Mouse (Mus musculus) liver, embryonic 16.5 days (tissue): ENCODE measurements around the gene Syp. TPM values are rescaled to one million over a fixed set of nuclear protein-coding genes. Genes with fewer than 3 reads are reported as not detected.

Experiments used
- ATAC-seq: fragments of 200-750 bp; cut with Nextera tagmentation; 2 replicates; pipeline ENCODE4 v1.8.0; 2017; ENCODE audit warnings: low read depth, mild to moderate bottlenecking, moderate number of reproducible peaks, moderate library complexity
- H3K27ac ChIP-seq: fragments of 300-500 bp; sonication (generic); 2 replicates; pipeline ENCODE4 v1.5.1; 2014; ENCODE audit warnings: mild to moderate bottlenecking, low read length
- H3K27me3 ChIP-seq: fragments of 300-500 bp; sonication (generic); 2 replicates; pipeline ENCODE4 v1.6.1; 2014; ENCODE audit warnings: low read depth, low read length, mixed read lengths; ENCODE audit not compliant: control insufficient read depth, insufficient read depth
- H3K36me3 ChIP-seq: fragments of 300-500 bp; sonication (generic); 2 replicates; pipeline ENCODE4 v1.6.1; 2014; ENCODE audit warnings: mild to moderate bottlenecking; ENCODE audit not compliant: control insufficient read depth, insufficient read depth
- H3K4me1 ChIP-seq: fragments of 300-500 bp; sonication (generic); 2 replicates; pipeline ENCODE4 v1.6.1; 2014; ENCODE audit warnings: low read depth, low read length, mixed read lengths; ENCODE audit not compliant: control insufficient read depth
- H3K4me2 ChIP-seq: fragments of 300-500 bp; sonication (generic); 2 replicates; pipeline ENCODE4 v1.6.1; 2014; ENCODE audit warnings: low read depth, low read length, mixed read lengths
- H3K4me3 ChIP-seq: fragments of 300-500 bp; sonication (generic); 2 replicates; pipeline ENCODE4 v1.5.1; 2014; ENCODE audit warnings: low read depth, mild to moderate bottlenecking, low read length
- H3K9ac ChIP-seq: fragments of 300-500 bp; sonication (generic); 2 replicates; pipeline ENCODE4 v1.6.1; 2014; ENCODE audit warnings: low read depth, low read length
- H3K9me3 ChIP-seq: fragments of 300-500 bp; sonication (generic); replicated peaks from 2 replicates; pipeline ENCODE4 v1.6.1; 2016; ENCODE audit warnings: low read length; ENCODE audit not compliant: control insufficient read depth
- WGBS: fragments of 180-500 bp; shearing (Covaris S2); extraction: QIAGEN DNeasy Blood & Tissue Kit; methylation state at CpG from one replicate; pipeline ENCODE4 v1.1.7; 2014; ENCODE audit not compliant: insufficient replicate concordance; 5-methylcytosine and 5-hydroxymethylcytosine counted together
- polyA plus RNA-seq: library from polyadenylated mRNA; unstranded; fragments of >200 nt; fragmentation: Nextera tagmentation; extraction: Ambion mirVana; gene quantifications from 2 replicates; pipeline ENCODE4 v1.2.1, GENCODE M21; 2015

Syp gene
- polyA plus RNA-seq: 0.25 and 0.32 TPM in 2 replicates

GRCm38 (mm10) chrX:7638401-7639091, at the start of gene Syp:
Gene Syp (plus strand): TSS chrX:7638471.
- H3K27ac ChIP-seq: no peak within 1 kb of the TSS
- H3K27me3 ChIP-seq: peaks cover 14% of the 10 kb centered on the region
- H3K4me1 ChIP-seq: peaks cover 7% of the 10 kb centered on the region
- peak within 1 kb of the TSS; percentile 41 for H3K4me3 ChIP-seq
- 16% methylated on average over 41 of the region's 42 CpGs for WGBS
- no peaks in the 10 kb centered on the region for H3K9me3 ChIP-seq
- peak within 1 kb of the TSS; percentile 40; the same call in 1 of the 2 replicates for H3K9ac ChIP-seq
- peak within 1 kb of the TSS; percentile 54 for H3K4me2 ChIP-seq
- H3K36me3 ChIP-seq: no peaks in the 10 kb centered on the region
- ATAC-seq: peak; percentile 90

- Histone ChIP-seq H3K4me1 (no peaks in the 10 kb centered on the region), H3K9ac (no peak overlapping the region), H3K27ac (no peak overlapping the region), H3K4me2 (no peak overlapping the region), H3K4me3 (no peak overlapping the region), H3K27me3 (no peaks in the 10 kb centered on the region), H3K9me3 (no peaks in the 10 kb centered on the region), H3K36me3 (0 out of 2 replicates have a peak, but pooled peaks cover 2% of the 10 kb centered on the region)
- 86% methylated on average over 9 of the region's 9 CpGs for WGBS
- no peak for ATAC-seq
Observed at GRCm38 (mm10) chrX:7595371-7595770, 42.9 kb upstream of the Syp start.

- peaks cover 5% of the 10 kb centered on the region; the same call in 1 of the 2 replicates for H3K27me3 ChIP-seq
- no peak overlapping the region; the same call in 1 of the 2 replicates for H3K9ac ChIP-seq
- no peak for ATAC-seq
- H3K36me3 ChIP-seq: no peaks in the 10 kb centered on the region
- WGBS: 55% methylated on average over 7 of the region's 7 CpGs
- peak overlapping the region; percentile 73 for H3K4me2 ChIP-seq
- H3K4me1 ChIP-seq: no peaks in the 10 kb centered on the region; the same call in 1 of the 2 replicates
- H3K9me3 ChIP-seq: no peaks in the 10 kb centered on the region
- no peak overlapping the region for H3K4me3 ChIP-seq
- H3K27ac ChIP-seq: no peak overlapping the region
Observed at GRCm38 (mm10) chrX:7604004-7604403, 34.3 kb upstream of the Syp start.

GRCm38 (mm10) chrX:7604879-7605574, 33.2 kb upstream of the Syp start, which contains the start of gene Ccdc22:
Gene Ccdc22 (minus strand): TSS chrX:7605517.
- H3K9me3 ChIP-seq: no peaks in the 10 kb centered on the region
- H3K4me3 ChIP-seq: peak within 1 kb of the TSS; percentile 66
- no peaks in the 10 kb centered on the region; the same call in 1 of the 2 replicates for H3K4me1 ChIP-seq
- peak within 1 kb of the TSS; percentile 73 for H3K4me2 ChIP-seq
- H3K9ac ChIP-seq: peak within 1 kb of the TSS; percentile 59
- peak within 1 kb of the TSS; percentile 24; the same call in 1 of the 2 replicates for H3K27ac ChIP-seq
- WGBS: 14% methylated on average over 28 of the region's 28 CpGs
- ATAC-seq: peak; percentile 96
- no peaks in the 10 kb centered on the region for H3K36me3 ChIP-seq
- peaks cover 7% of the 10 kb centered on the region; the same call in 1 of the 2 replicates for H3K27me3 ChIP-seq

GRCm38 (mm10) chrX:7605575-7605941, 32.7 kb upstream of the Syp start:
- H3K4me2 ChIP-seq: peak overlapping the region; percentile 73
- peaks cover 12% of the 10 kb centered on the region for H3K27me3 ChIP-seq
- H3K4me1 ChIP-seq: no peaks in the 10 kb centered on the region; the same call in 1 of the 2 replicates
- no peak overlapping the region for H3K27ac ChIP-seq
- 21% methylated on average over 8 of the region's 8 CpGs for WGBS
- H3K9me3 ChIP-seq: no peaks in the 10 kb centered on the region
- no peak overlapping the region for H3K9ac ChIP-seq
- H3K36me3 ChIP-seq: no peaks in the 10 kb centered on the region
- peak; percentile 6; the same call in 1 of the 2 replicates for ATAC-seq
- H3K4me3 ChIP-seq: peak overlapping the region; percentile 66; the same call in 1 of the 2 replicates

GRCm38 (mm10) chrX:7606783-7607182, 31.5 kb upstream of the Syp start, which contains the start of gene Cacna1f:
Gene Cacna1f (plus strand): TSS chrX:7607083.
- Histone ChIP-seq H3K4me2 (no peak within 1 kb of the TSS), H3K27ac (no peak within 1 kb of the TSS), H3K9ac (no peak within 1 kb of the TSS), H3K4me1 (no peaks in the 10 kb centered on the region; the same call in 1 of the 2 replicates), H3K9me3 (no peaks in the 10 kb centered on the region), H3K4me3 (no peak within 1 kb of the TSS), H3K36me3 (no peaks in the 10 kb centered on the region), H3K27me3 (peaks cover 18% of the 10 kb centered on the region)
- whole genome bisulfite sequencing: 50% methylated on average over 6 of the region's 6 CpGs
- no peak for ATAC-seq

GRCm38 (mm10) chrX:7610035-7610434, 28.2 kb upstream of the Syp start:
- Histone ChIP-seq H3K36me3 (no peaks in the 10 kb centered on the region), H3K9me3 (no peaks in the 10 kb centered on the region), H3K4me3 (no peak overlapping the region), H3K9ac (no peak overlapping the region), H3K27me3 (peaks cover 18% of the 10 kb centered on the region), H3K27ac (no peak overlapping the region), H3K4me1 (no peaks in the 10 kb centered on the region; the same call in 1 of the 2 replicates), H3K4me2 (peak overlapping the region; percentile 36)
- no peak for ATAC-seq
- 25% methylated on average over 21 of the region's 21 CpGs for WGBS

- H3K9ac ChIP-seq: no peak overlapping the region
- 27% methylated on average over 26 of the region's 26 CpGs for WGBS
- ATAC-seq: no peak
Observed at GRCm38 (mm10) chrX:7610536-7611258, 27.6 kb upstream of the Syp start.

More at GRCm38 (mm10) chrX:7610536-7611258, 27.6 kb upstream of the Syp start:
- Histone ChIP-seq H3K27me3 (peaks cover 18% of the 10 kb centered on the region), H3K4me1 (no peaks in the 10 kb centered on the region; the same call in 1 of the 2 replicates), H3K36me3 (no peaks in the 10 kb centered on the region), H3K4me3 (peak overlapping the region; percentile 15; the same call in 1 of the 2 replicates), H3K27ac (no peak overlapping the region), H3K9me3 (no peaks in the 10 kb centered on the region), H3K4me2 (peak overlapping the region; percentile 36)
